Mouse (Mus musculus): ENCODE data around the gene Zfp358. TPM values are rescaled to one million over a fixed set of nuclear protein-coding genes. Genes with fewer than 3 reads are reported as not detected.

The Zfp358 gene
- polyA plus RNA-seq, 2 experiments = 1.7 to 4.8 TPM

- Histone ChIP-seq H3K36me3 (replicated peaks; ENCODE audit: control insufficient read depth, insufficient read depth, low read depth) (no peaks in the 10 kb centered on the region), H3K27me3 (ENCODE audit: control insufficient read depth, insufficient read depth, low read length) (no peaks in the 10 kb centered on the region), H3K27ac (no peak overlapping the region), H3K4me1 (replicated peaks; ENCODE audit: control insufficient read depth in 2 of 2, insufficient read depth in 2 of 2, low read length in 1 of 2) (no peaks in the 10 kb centered on the region), H3K9me3 (ENCODE audit: control insufficient read depth, low read length) (no peaks in the 10 kb centered on the region), H3K9ac (replicated peaks) (no peak overlapping the region), H3K4me3 (ENCODE audit: insufficient read depth in 1 of 2, low read depth in 2 of 2, low read length in 2 of 2) (no peak overlapping the region), H3K4me2 (ENCODE audit: low read depth) (peak overlapping the region; percentile 23; the same call in 1 of the 2 replicates)
- DNase-seq (ENCODE audit: low read depth in 3 of 3, low spot score in 3 of 3) = no peak
- no peak for TF ChIP-seq CTCF (IDR thresholded peaks at IDR 0.05; ENCODE audit: low read depth)
- no peak for TF ChIP-seq EP300 (IDR thresholded peaks at IDR 0.05; ENCODE audit: low read depth)
- no peak for ATAC-seq (ENCODE audit: insufficient read depth)
- 21% methylated on average over 37 of the region's 37 CpGs for WGBS (ENCODE audit: insufficient replicate concordance)
These were observed 17.1 kb upstream of the Zfp358 start for GRCm38 (mm10) chr8:3475715-3476429.

DNA sequence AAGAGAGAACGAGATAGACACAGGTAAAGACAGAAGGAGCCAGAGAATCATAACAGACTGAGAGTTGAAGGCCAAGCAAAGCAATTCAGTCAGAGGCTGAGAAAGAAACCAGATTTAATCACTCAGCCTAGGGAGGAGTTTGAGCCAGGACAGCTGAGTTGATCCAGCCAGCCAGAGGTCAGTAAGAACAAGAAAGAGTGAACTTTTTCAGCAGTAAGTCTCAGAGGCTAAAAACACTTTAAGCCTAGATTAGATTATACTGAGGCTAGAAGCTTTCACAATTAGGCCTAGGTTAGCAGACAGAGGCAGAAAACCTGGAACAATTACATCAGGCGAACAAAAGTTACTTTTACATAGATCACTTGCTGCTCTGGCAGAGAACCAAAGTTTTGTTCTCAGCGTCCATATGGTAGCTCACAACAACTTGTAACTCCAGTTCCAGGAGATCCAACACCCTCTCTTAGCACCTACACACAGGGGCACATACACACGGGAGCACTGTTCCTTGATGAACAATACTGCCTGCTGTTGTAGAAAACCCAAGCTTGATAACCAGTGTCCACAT lies 12.6 kb upstream of the Zfp358 start:
- WGBS (ENCODE audit: insufficient replicate concordance) = 46% methylated on average over 4 of the region's 4 CpGs
- H3K4me3 ChIP-seq (ENCODE audit: insufficient read depth in 1 of 2, low read depth in 2 of 2, low read length in 2 of 2) = no peak overlapping the region
- no peaks in the 10 kb centered on the region for H3K36me3 ChIP-seq (replicated peaks; ENCODE audit: control insufficient read depth, insufficient read depth, low read depth)
- H3K27ac ChIP-seq = no peak overlapping the region
- H3K4me2 ChIP-seq (ENCODE audit: low read depth) = no peak overlapping the region
- DNase-seq (ENCODE audit: low read depth in 3 of 3, low spot score in 3 of 3) = no peak
- ATAC-seq (ENCODE audit: insufficient read depth) = no peak
- peaks cover 0 to 5% of the 10 kb centered on the region in 2 experiments; a peak in 1 of 4 replicates for H3K4me1 ChIP-seq (replicated peaks; ENCODE audit: control insufficient read depth in 2 of 2, insufficient read depth in 2 of 2, low read length in 1 of 2)
- no peaks in the 10 kb centered on the region for H3K9me3 ChIP-seq (ENCODE audit: control insufficient read depth, low read length)
- no peak overlapping the region for H3K9ac ChIP-seq (replicated peaks)
- H3K27me3 ChIP-seq (ENCODE audit: control insufficient read depth, insufficient read depth, low read length) = no peaks in the 10 kb centered on the region; the same call in 1 of the 2 replicates
- no peak for TF ChIP-seq EP300 (IDR thresholded peaks at IDR 0.05; ENCODE audit: low read depth)
- no peak for TF ChIP-seq CTCF (IDR thresholded peaks at IDR 0.05; ENCODE audit: low read depth)

DNA sequence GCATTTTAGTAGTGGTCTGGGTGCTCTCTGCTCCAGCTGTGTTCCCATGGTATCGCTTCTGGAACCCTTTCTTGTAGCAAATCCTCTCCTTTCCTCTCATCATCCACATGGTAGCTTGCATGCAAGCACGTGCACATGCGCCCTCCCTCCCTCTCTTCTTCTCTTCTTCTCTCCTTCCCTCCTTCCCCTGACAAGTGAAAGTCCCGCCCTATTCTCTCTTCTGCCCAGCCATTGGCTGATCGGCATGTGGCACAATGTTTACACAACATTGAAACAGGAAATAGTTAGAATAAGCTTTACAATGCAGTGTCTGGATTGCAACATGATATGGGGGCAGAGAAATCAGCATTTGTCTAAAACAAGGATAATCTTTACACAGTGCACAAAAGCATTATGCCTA lies 11.3 kb upstream of the Zfp358 start:
- no peak for TF ChIP-seq EP300 (IDR thresholded peaks at IDR 0.05; ENCODE audit: low read depth)
- no peak for TF ChIP-seq CTCF (IDR thresholded peaks at IDR 0.05; ENCODE audit: low read depth)
- H3K4me1 ChIP-seq (replicated peaks; ENCODE audit: control insufficient read depth in 2 of 2, insufficient read depth in 2 of 2, low read length in 1 of 2) = peaks cover 0 to 5% of the 10 kb centered on the region in 2 experiments; a peak in 1 of 4 replicates
- no peaks in the 10 kb centered on the region for H3K36me3 ChIP-seq (replicated peaks; ENCODE audit: control insufficient read depth, insufficient read depth, low read depth)
- H3K4me2 ChIP-seq (ENCODE audit: low read depth) = no peak overlapping the region
- DNase-seq (ENCODE audit: low read depth in 3 of 3, low spot score in 3 of 3) (peak in 1 of 3 experiments; percentile 38), ATAC-seq (ENCODE audit: insufficient read depth) (no peak)
- WGBS (ENCODE audit: insufficient replicate concordance) = 44% methylated on average over 5 of the region's 5 CpGs
- H3K27ac ChIP-seq = no peak overlapping the region
- H3K9me3 ChIP-seq (ENCODE audit: control insufficient read depth, low read length) = no peaks in the 10 kb centered on the region
- H3K4me3 ChIP-seq (ENCODE audit: insufficient read depth in 1 of 2, low read depth in 2 of 2, low read length in 2 of 2) = no peak overlapping the region
- H3K27me3 ChIP-seq (ENCODE audit: control insufficient read depth, insufficient read depth, low read length) = no peaks in the 10 kb centered on the region; the same call in 1 of the 2 replicates
- H3K9ac ChIP-seq (replicated peaks) = no peak overlapping the region

GRCm38 (mm10) chr8:3482240-3482740 lies 10.6 kb upstream of the Zfp358 start:
- Histone ChIP-seq H3K4me3 (ENCODE audit: insufficient read depth in 1 of 2, low read depth in 2 of 2, low read length in 2 of 2) (no peak overlapping the region), H3K27ac (no peak overlapping the region), H3K27me3 (ENCODE audit: control insufficient read depth, insufficient read depth, low read length) (no peaks in the 10 kb centered on the region; the same call in 1 of the 2 replicates), H3K36me3 (replicated peaks; ENCODE audit: control insufficient read depth, insufficient read depth, low read depth) (no peaks in the 10 kb centered on the region), H3K4me2 (ENCODE audit: low read depth) (no peak overlapping the region), H3K9me3 (ENCODE audit: control insufficient read depth, low read length) (no peaks in the 10 kb centered on the region), H3K9ac (replicated peaks) (no peak overlapping the region), H3K4me1 (replicated peaks; ENCODE audit: control insufficient read depth in 2 of 2, insufficient read depth in 2 of 2, low read length in 1 of 2) (peaks cover 0 to 5% of the 10 kb centered on the region in 2 experiments; a peak in 1 of 4 replicates)
- ATAC-seq (ENCODE audit: insufficient read depth) = no peak
- DNase-seq (ENCODE audit: low read depth in 3 of 3, low spot score in 3 of 3) = peak in 1 of 3 experiments; percentile 67
- TF ChIP-seq EP300 (IDR thresholded peaks at IDR 0.05; ENCODE audit: low read depth) (no peak), CTCF (IDR thresholded peaks at IDR 0.05; ENCODE audit: low read depth) (no peak)
- WGBS (ENCODE audit: insufficient replicate concordance) = 71% methylated on average over 22 of the region's 22 CpGs

DNA sequence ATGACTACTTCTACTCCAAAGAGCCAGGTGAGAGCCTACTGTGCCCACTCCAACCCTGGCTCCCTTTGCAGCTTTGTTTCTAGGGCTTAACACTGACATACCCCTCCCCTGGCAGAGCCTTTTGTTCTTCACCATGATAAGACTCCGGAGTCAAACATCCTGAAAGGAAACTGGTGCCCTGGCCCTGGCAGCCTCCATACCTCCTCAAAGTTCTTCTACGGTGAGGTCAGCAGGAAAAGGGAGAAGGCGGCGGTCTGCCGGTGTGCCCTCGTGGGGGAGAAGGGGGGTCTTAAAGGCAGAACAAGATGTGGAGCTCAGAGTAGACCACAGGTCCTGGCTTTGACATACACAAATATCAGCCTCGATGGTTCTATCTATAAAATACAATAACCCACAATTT lies 9.4 kb upstream of the Zfp358 start:
- DNase-seq (ENCODE audit: low read depth in 3 of 3, low spot score in 3 of 3) = no peak
- Histone ChIP-seq H3K4me3 (ENCODE audit: insufficient read depth in 1 of 2, low read depth in 2 of 2, low read length in 2 of 2) (no peak overlapping the region), H3K36me3 (replicated peaks; ENCODE audit: control insufficient read depth, insufficient read depth, low read depth) (no peaks in the 10 kb centered on the region), H3K27me3 (ENCODE audit: control insufficient read depth, insufficient read depth, low read length) (no peaks in the 10 kb centered on the region; the same call in 1 of the 2 replicates), H3K4me1 (replicated peaks; ENCODE audit: control insufficient read depth in 2 of 2, insufficient read depth in 2 of 2, low read length in 1 of 2) (peaks cover 0 to 5% of the 10 kb centered on the region in 2 experiments; a peak in 1 of 4 replicates), H3K4me2 (ENCODE audit: low read depth) (no peak overlapping the region), H3K27ac (no peak overlapping the region), H3K9ac (replicated peaks) (no peak overlapping the region), H3K9me3 (ENCODE audit: control insufficient read depth, low read length) (no peaks in the 10 kb centered on the region)
- TF ChIP-seq CTCF (IDR thresholded peaks at IDR 0.05; ENCODE audit: low read depth) (no peak), EP300 (IDR thresholded peaks at IDR 0.05; ENCODE audit: low read depth) (no peak)
- no peak for ATAC-seq (ENCODE audit: insufficient read depth)
- WGBS (ENCODE audit: insufficient replicate concordance) = 20% methylated on average over 7 of the region's 7 CpGs
